Mouse (Mus musculus): ENCODE data around the gene Dnase2a. TPM values are rescaled to one million over a fixed set of nuclear protein-coding genes. Genes with fewer than 3 reads are reported as not detected.

The Dnase2a gene
- total and polyA plus RNA-seq, 2 experiments from 2014 or later: 4.3 to 6.7 TPM

DNA sequence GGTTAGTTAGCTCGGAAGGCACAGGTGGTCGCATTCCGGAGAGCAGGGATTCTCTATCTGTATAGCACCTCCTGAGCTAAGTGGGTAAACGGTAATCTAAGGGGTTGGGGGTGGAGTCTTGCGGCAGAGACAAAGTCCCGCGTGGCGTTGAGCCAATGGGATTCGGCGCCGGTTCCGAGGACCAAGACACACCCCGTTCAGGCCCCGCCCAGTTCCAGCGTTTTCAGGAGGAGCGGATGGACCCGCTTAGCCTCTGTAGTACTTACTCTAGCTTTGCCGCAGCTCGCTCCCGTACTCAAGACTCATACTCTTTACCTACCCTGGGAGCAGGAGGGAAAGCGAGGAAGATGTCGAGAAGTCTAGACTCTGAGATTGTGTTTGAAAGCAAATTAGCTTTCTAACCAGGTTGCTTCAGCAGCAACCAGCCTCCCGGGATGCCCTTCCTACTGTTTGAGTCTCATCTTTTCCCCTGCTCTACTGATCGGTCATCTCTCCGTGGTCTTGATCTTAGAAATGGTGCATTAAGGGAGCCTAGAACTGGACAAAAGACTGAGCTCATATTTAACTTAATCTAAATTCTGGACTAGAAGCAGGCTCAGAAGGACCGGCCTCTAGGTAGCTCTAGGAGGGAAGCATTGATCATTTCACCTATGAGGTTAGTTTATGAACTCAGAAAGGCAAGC is 36.3 kb downstream of the Dnase2a start:
- ATAC-seq (ENCODE audit: low FRiP score) (peak; percentile 28; the same call in 1 of the 2 replicates), DNase-seq (ENCODE audit: low spot score) (peak; percentile 72)
- WGBS: 2% methylated on average over 26 of the region's 26 CpGs
- TF ChIP-seq CTCF (IDR thresholded peaks at IDR 0.05): no peak
- Histone ChIP-seq H3K4me2 (ENCODE audit: low read depth, low read length, poor library complexity, severe bottlenecking) (peak overlapping the region; percentile 69), H3K9ac (replicated peaks; ENCODE audit: low read length, poor library complexity, severe bottlenecking) (peak overlapping the region; percentile 83; the same call in 1 of the 2 replicates), H3K27ac (ENCODE audit: low read depth, low read length) (peak overlapping the region; percentile 84), H3K36me3 (ENCODE audit: insufficient read depth, low read length) (no peaks in the 10 kb centered on the region), H3K4me3 (ENCODE audit: low read depth, low read length) (peak overlapping the region; percentile 77), H3K4me1 (ENCODE audit: insufficient read depth, low read length) (no peaks in the 10 kb centered on the region; the same call in 1 of the 2 replicates), H3K9me3 (ENCODE audit: low read length) (no peaks in the 10 kb centered on the region), H3K27me3 (ENCODE audit: insufficient read depth, low read length) (0 out of 2 replicates have a peak, but pooled peaks cover 4% of the 10 kb centered on the region)

DNA sequence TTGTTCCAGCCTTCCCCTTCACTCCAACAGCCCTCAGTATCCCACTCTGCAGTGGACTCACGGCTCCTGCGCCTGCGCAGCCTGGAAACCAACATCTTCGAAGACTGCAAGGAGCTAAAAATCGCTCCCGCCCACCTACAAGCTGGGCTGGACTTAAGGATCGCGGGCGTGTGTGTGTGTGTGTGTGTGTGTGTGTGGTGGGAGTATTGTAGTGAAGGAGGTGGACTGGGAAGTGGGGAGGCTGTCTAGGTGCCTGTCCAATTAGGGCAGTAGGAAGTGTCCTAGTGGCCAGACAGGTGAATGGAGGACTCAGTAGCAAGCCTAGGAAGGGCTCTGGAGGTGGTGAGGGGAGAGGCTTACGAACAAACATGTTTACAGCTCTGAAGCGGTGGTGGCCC is 36.9 kb downstream of the Dnase2a start:
- H3K4me3 ChIP-seq (ENCODE audit: low read depth, low read length): peak overlapping the region; percentile 77
- H3K9ac ChIP-seq (replicated peaks; ENCODE audit: low read length, poor library complexity, severe bottlenecking): peak overlapping the region; percentile 83
- TF ChIP-seq CTCF (IDR thresholded peaks at IDR 0.05): no peak
- peak overlapping the region; percentile 69 for H3K4me2 ChIP-seq (ENCODE audit: low read depth, low read length, poor library complexity, severe bottlenecking)
- DNase-seq (ENCODE audit: low spot score) (peak; percentile 85), ATAC-seq (ENCODE audit: low FRiP score) (peak; percentile 67)
- H3K9me3 ChIP-seq (ENCODE audit: low read length): no peaks in the 10 kb centered on the region
- peaks cover 7% of the 10 kb centered on the region for H3K27me3 ChIP-seq (ENCODE audit: insufficient read depth, low read length)
- H3K36me3 ChIP-seq (ENCODE audit: insufficient read depth, low read length): no peaks in the 10 kb centered on the region
- WGBS: 2% methylated on average over 11 of the region's 11 CpGs
- H3K4me1 ChIP-seq (ENCODE audit: insufficient read depth, low read length): no peaks in the 10 kb centered on the region; the same call in 1 of the 2 replicates
- H3K27ac ChIP-seq (ENCODE audit: low read depth, low read length): peak overlapping the region; percentile 84

DNA sequence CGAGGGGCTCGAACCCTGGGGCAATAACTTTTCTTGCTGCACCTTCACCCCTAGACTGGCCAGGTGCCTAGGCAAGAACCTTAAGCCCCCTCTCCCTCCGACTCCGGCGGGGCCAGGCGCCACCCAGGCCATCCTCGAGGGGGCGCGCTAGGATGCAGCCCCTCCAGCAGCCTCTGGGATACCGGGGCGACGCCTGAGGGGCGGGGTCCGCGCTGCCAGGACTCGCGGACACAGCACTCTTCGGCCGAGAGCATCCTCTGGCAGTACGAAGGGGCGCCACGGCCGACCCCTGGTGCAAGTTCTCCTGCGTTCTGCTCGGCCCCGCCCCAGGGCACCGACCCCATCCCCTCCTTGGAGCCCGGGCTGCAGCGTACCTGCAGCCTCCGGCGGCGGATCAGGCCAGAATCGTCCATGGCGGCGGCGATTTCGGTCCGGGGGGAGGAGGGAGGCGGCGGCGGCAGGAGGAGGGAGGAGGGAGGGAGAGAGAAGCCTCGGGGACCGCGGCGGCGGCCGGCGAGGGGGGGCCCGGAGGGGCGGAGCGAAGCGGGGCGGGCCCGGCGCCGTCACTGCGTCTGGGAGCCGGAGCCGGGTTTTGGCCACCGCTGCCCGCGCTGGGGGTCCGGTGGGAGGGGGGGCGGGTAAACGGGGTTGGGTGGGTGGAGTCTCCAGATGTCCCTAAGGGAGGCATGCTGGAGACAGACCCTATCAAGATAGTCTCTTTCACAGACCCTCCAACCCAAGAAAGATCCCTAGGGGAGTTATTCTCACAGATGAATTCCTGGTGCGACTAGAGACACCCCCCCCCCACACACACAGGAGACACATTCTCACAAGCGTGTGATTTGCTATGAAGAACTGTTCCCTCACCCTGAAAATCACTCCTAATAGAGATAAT is 37.5 kb downstream of the Dnase2a start:
- TF ChIP-seq CTCF (IDR thresholded peaks at IDR 0.05): peak; percentile 70
- H3K27me3 ChIP-seq (ENCODE audit: insufficient read depth, low read length): peaks cover 11% of the 10 kb centered on the region
- H3K9me3 ChIP-seq (ENCODE audit: low read length): no peaks in the 10 kb centered on the region
- peak overlapping the region; percentile 83 for H3K9ac ChIP-seq (replicated peaks; ENCODE audit: low read length, poor library complexity, severe bottlenecking)
- ATAC-seq (ENCODE audit: low FRiP score) (peak; percentile 61), DNase-seq (ENCODE audit: low spot score) (peak; percentile 50)
- peak overlapping the region; percentile 77 for H3K4me3 ChIP-seq (ENCODE audit: low read depth, low read length)
- 1% methylated on average over 31 of the region's 67 CpGs for WGBS
- peak overlapping the region; percentile 84 for H3K27ac ChIP-seq (ENCODE audit: low read depth, low read length)
- H3K4me2 ChIP-seq (ENCODE audit: low read depth, low read length, poor library complexity, severe bottlenecking): peak overlapping the region; percentile 69
- no peaks in the 10 kb centered on the region; the same call in 1 of the 2 replicates for H3K4me1 ChIP-seq (ENCODE audit: insufficient read depth, low read length)
- no peaks in the 10 kb centered on the region for H3K36me3 ChIP-seq (ENCODE audit: insufficient read depth, low read length)

- no peaks in the 10 kb centered on the region for H3K9me3 ChIP-seq (ENCODE audit: low read length)
- H3K27ac ChIP-seq (ENCODE audit: low read depth, low read length): peak within 1 kb of the TSS; percentile 84
- H3K4me1 ChIP-seq (ENCODE audit: insufficient read depth, low read length): no peaks in the 10 kb centered on the region; the same call in 1 of the 2 replicates
- peak within 1 kb of the TSS; percentile 77 for H3K4me3 ChIP-seq (ENCODE audit: low read depth, low read length)
- peak; percentile 57 for DNase-seq (ENCODE audit: low spot score)
- peak within 1 kb of the TSS; percentile 83 for H3K9ac ChIP-seq (replicated peaks; ENCODE audit: low read length, poor library complexity, severe bottlenecking)
- H3K4me2 ChIP-seq (ENCODE audit: low read depth, low read length, poor library complexity, severe bottlenecking): peak within 1 kb of the TSS; percentile 69
- ATAC-seq (ENCODE audit: low FRiP score): peak; percentile 24
- peaks cover 11% of the 10 kb centered on the region for H3K27me3 ChIP-seq (ENCODE audit: insufficient read depth, low read length)
- peak; percentile 66 for TF ChIP-seq CTCF (IDR thresholded peaks at IDR 0.05)
- WGBS: 5% methylated on average over 17 of the region's 17 CpGs
- H3K36me3 ChIP-seq (ENCODE audit: insufficient read depth, low read length): no peaks in the 10 kb centered on the region
These were observed 38.3 kb downstream of the Dnase2a start, which contains the start of gene Rtbdn for GRCm38 (mm10) chr8:84946528-84947240. TSS of gene Rtbdn (plus strand) at chr8:84946991.

- H3K4me3 ChIP-seq (ENCODE audit: low read depth, low read length): peak overlapping the region; percentile 77
- 17% methylated on average over 9 of the region's 9 CpGs for WGBS
- H3K4me1 ChIP-seq (ENCODE audit: insufficient read depth, low read length): no peaks in the 10 kb centered on the region; the same call in 1 of the 2 replicates
- peak overlapping the region; percentile 69 for H3K4me2 ChIP-seq (ENCODE audit: low read depth, low read length, poor library complexity, severe bottlenecking)
- H3K36me3 ChIP-seq (ENCODE audit: insufficient read depth, low read length): no peaks in the 10 kb centered on the region
- H3K27ac ChIP-seq (ENCODE audit: low read depth, low read length): peak overlapping the region; percentile 84; the same call in 1 of the 2 replicates
- DNase-seq (ENCODE audit: low spot score) (no peak), ATAC-seq (ENCODE audit: low FRiP score) (no peak)
- H3K9ac ChIP-seq (replicated peaks; ENCODE audit: low read length, poor library complexity, severe bottlenecking): 0 out of 2 replicates have a peak overlapping the region, but pooled peaks have one; percentile 83
- no peaks in the 10 kb centered on the region for H3K9me3 ChIP-seq (ENCODE audit: low read length)
- no peak for TF ChIP-seq CTCF (IDR thresholded peaks at IDR 0.05)
- peaks cover 11% of the 10 kb centered on the region for H3K27me3 ChIP-seq (ENCODE audit: insufficient read depth, low read length)
These were observed 38.8 kb downstream of the Dnase2a start for GRCm38 (mm10) chr8:84947241-84947545.

Data from midbrain, postnatal 0 days (tissue).